Mouse (Mus musculus) forebrain, embryonic 14.5 days (tissue): ENCODE measurements around the gene Mutyh. TPM values are rescaled to one million over a fixed set of nuclear protein-coding genes. Genes with fewer than 3 reads are reported as not detected.
A peak's percentile ranks its signal among the peaks of the same experiment; 100 is the strongest.

ENCODE experiments used
- ATAC-seq: fragments of 200-750 bp; cut with Nextera tagmentation; 2 replicates; pipeline ENCODE4 v1.8.0; 2017; ENCODE audit warnings: mild to moderate bottlenecking, moderate library complexity
- DNase-seq: peaks from one replicate; pipeline ENCODE4 v3.0.0-alpha.2; 2015; ENCODE audit warnings: low spot score
- H3K27ac ChIP-seq: fragments of 300-500 bp; sonication (generic); 2 replicates; pipeline ENCODE4 v1.5.1; 2014; ENCODE audit warnings: low read depth, mild to moderate bottlenecking, control low read depth, low read length, moderate library complexity
- H3K27me3 ChIP-seq: fragments of 300-500 bp; sonication (generic); replicated peaks from 2 replicates; pipeline ENCODE4 v1.6.1; 2014; ENCODE audit warnings: low read length, control low read depth, mixed read lengths; ENCODE audit not compliant: control insufficient read depth, insufficient read depth
- H3K36me3 ChIP-seq: fragments of 300-500 bp; sonication (generic); 2 replicates; pipeline ENCODE4 v1.6.1; 2014; ENCODE audit warnings: low read length, control low read depth; ENCODE audit not compliant: control insufficient read depth, insufficient read depth
- H3K4me1 ChIP-seq: fragments of 300-500 bp; sonication (generic); 2 replicates; pipeline ENCODE4 v1.6.1; 2014; ENCODE audit warnings: antibody characterized with exemption, low read length, control low read depth; ENCODE audit not compliant: control insufficient read depth, insufficient read depth
- H3K4me2 ChIP-seq: fragments of 300-500 bp; sonication (generic); 2 replicates; pipeline ENCODE4 v1.6.1; 2014; ENCODE audit warnings: mild to moderate bottlenecking, control low read depth, low read length
- H3K4me3 ChIP-seq: fragments of 300-500 bp; sonication (generic); 2 replicates; pipeline ENCODE4 v1.5.1; 2014; ENCODE audit warnings: low read depth, low read length, control low read depth
- H3K9ac ChIP-seq: fragments of 300-500 bp; sonication (generic); 2 replicates; pipeline ENCODE4 v1.6.1; 2014; ENCODE audit warnings: mild to moderate bottlenecking, low read length, control low read depth, moderate library complexity
- H3K9me3 ChIP-seq: fragments of 300-500 bp; sonication (generic); replicated peaks from 2 replicates; pipeline ENCODE4 v1.6.1; 2016; ENCODE audit warnings: low read length, control low read depth, mixed read lengths; ENCODE audit not compliant: control insufficient read depth
- WGBS: fragments of 180-500 bp; shearing (Covaris S2); extraction: QIAGEN DNeasy Blood & Tissue Kit; methylation state at CpG from one replicate; pipeline ENCODE4 v1.1.7; 2014; 5-methylcytosine and 5-hydroxymethylcytosine counted together
- polyA plus RNA-seq: library from polyadenylated mRNA; unstranded; fragments of >200 nt; fragmentation: Nextera tagmentation; extraction: Ambion mirVana; gene quantifications from 2 replicates; pipeline ENCODE4 v1.2.1, GENCODE M21; 2014

Mutyh gene
- polyA plus RNA-seq, 1 experiment from 2014 or later, result 8.0 TPM

DNA sequence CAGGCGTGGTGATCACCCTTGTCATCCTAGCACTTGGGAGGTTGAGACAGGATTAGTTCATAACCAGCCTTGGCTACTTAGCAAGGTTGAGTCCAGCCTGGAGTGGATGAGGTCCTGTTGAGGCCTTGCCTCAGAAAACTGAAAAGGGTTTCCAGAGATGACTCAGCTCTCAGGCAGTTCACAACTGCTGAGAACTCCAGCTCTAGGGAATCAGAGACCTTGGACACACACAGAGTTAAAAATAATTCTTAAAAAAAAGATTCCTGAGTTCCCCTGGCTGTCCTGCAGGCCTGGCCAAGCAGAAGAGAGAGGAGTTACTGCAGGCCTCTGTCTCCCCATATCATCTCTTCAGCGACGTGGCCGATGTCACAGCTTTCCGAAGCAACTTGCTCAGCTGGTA, 7.8 kb downstream of the Mutyh start:
- H3K27me3 ChIP-seq, result peaks cover 5% of the 10 kb centered on the region
- no peak overlapping the region for H3K4me3 ChIP-seq
- DNase-seq (no peak), ATAC-seq (no peak)
- 92% methylated on average over 5 of the region's 5 CpGs for WGBS
- H3K4me2 ChIP-seq, result no peak overlapping the region
- H3K27ac ChIP-seq, result no peak overlapping the region
- H3K36me3 ChIP-seq, result peaks cover 7% of the 10 kb centered on the region; the same call in 1 of the 2 replicates
- no peaks in the 10 kb centered on the region for H3K4me1 ChIP-seq
- no peaks in the 10 kb centered on the region for H3K9me3 ChIP-seq
- H3K9ac ChIP-seq, result no peak overlapping the region

- H3K4me2 ChIP-seq, result no peak overlapping the region
- H3K9ac ChIP-seq, result no peak overlapping the region
- no peak overlapping the region for H3K4me3 ChIP-seq
- no peaks in the 10 kb centered on the region for H3K9me3 ChIP-seq
- 88% methylated on average over 6 of the region's 6 CpGs for WGBS
- DNase-seq, result no peak
- H3K4me1 ChIP-seq, result peaks cover 10% of the 10 kb centered on the region
- peaks cover 7% of the 10 kb centered on the region; the same call in 1 of the 2 replicates for H3K36me3 ChIP-seq
- H3K27me3 ChIP-seq, result peaks cover 10% of the 10 kb centered on the region
- no peak overlapping the region for H3K27ac ChIP-seq
- no peak for ATAC-seq
These were observed 10.0 kb downstream of the Mutyh start for GRCm38 (mm10) chr4:116817486-116817885.

GRCm38 (mm10) chr4:116819968-116820901, 12.7 kb downstream of the Mutyh start:
- Histone ChIP-seq H3K4me3 (peak overlapping the region; percentile 37), H3K4me1 (peaks cover 17% of the 10 kb centered on the region), H3K9me3 (no peaks in the 10 kb centered on the region), H3K27ac (no peak overlapping the region), H3K9ac (peak overlapping the region; percentile 58), H3K27me3 (peaks cover 10% of the 10 kb centered on the region), H3K36me3 (peaks cover 7% of the 10 kb centered on the region; the same call in 1 of the 2 replicates), H3K4me2 (peak overlapping the region; percentile 75)
- ATAC-seq, result no peak
- no peak for DNase-seq
- 22% methylated on average over 32 of the region's 32 CpGs for WGBS

- DNase-seq (peak; percentile 62), ATAC-seq (peak; percentile 72)
- Histone ChIP-seq H3K27ac (no peak overlapping the region), H3K4me1 (peaks cover 20% of the 10 kb centered on the region), H3K4me2 (peak overlapping the region; percentile 75), H3K4me3 (peak overlapping the region; percentile 37), H3K9ac (peak overlapping the region; percentile 58), H3K27me3 (peaks cover 10% of the 10 kb centered on the region), H3K36me3 (peaks cover 7% of the 10 kb centered on the region; the same call in 1 of the 2 replicates), H3K9me3 (no peaks in the 10 kb centered on the region)
- under 1% methylated on average over 49 of the region's 51 CpGs for whole genome bisulfite sequencing
These were observed 13.6 kb downstream of the Mutyh start for GRCm38 (mm10) chr4:116820902-116821693.

DNA sequence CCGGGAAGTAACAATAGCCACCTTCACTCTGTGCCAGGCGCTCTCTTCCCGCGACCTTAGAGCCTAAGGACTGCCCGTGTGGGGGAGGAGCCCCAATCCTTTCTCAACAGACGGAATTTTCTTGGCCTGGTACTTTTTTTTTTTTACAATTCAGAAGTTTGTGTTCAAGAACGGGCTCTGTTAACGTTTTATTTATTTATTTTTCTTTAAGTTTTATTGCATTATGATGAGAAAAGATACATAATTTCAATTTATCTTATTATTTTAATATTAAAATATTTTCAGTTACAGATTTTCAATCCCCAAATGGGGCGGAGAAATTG, 14.1 kb downstream of the Mutyh start, which contains the start of gene Hpdl:
Gene Hpdl, minus strand, starts transcription at position 14 of the 323 bp plus-strand sequence.
- H3K27me3 ChIP-seq, result peaks cover 10% of the 10 kb centered on the region
- 14% methylated on average over 9 of the region's 9 CpGs for WGBS
- H3K27ac ChIP-seq, result no peak within 1 kb of the TSS
- H3K36me3 ChIP-seq, result peaks cover 3% of the 10 kb centered on the region; the same call in 1 of the 2 replicates
- H3K4me2 ChIP-seq, result peak within 1 kb of the TSS; percentile 75
- peak within 1 kb of the TSS; percentile 37 for H3K4me3 ChIP-seq
- ATAC-seq (peak; percentile 22; the same call in 1 of the 2 replicates), DNase-seq (no peak)
- peak within 1 kb of the TSS; percentile 58 for H3K9ac ChIP-seq
- no peaks in the 10 kb centered on the region for H3K9me3 ChIP-seq
- peaks cover 20% of the 10 kb centered on the region for H3K4me1 ChIP-seq

DNA sequence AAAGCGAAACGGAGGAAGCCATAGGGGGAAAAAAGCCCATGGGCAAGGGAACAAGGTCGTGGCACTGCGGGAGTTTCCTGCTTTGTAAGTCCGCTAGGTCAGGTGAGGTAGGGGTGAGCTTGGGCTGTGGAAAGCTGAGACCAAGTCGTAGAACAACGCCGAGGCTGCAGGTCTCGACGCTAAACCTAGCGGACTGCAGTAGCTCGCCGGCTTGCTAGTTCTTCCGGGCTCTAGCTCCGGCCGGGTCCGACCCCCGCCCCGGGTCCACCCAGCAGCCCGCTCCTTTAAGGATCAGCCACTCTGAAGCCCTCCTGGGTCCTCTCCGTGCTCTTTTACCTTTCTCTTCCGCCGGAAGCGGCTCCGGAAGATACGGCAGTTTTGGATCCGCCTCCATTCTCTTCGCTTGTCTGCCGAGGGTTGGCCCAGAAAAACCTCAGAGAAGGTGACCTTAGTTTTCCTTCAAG, 17.1 kb downstream of the Mutyh start:
- H3K4me3 ChIP-seq, result peak overlapping the region; percentile 50
- WGBS, result under 1% methylated on average over 29 of the region's 29 CpGs
- no peaks in the 10 kb centered on the region for H3K9me3 ChIP-seq
- H3K4me2 ChIP-seq, result peak overlapping the region; percentile 78
- no peaks in the 10 kb centered on the region for H3K36me3 ChIP-seq
- peak overlapping the region; percentile 39; the same call in 1 of the 2 replicates for H3K27ac ChIP-seq
- DNase-seq (peak; percentile 79), ATAC-seq (peak; percentile 32)
- peak overlapping the region; percentile 81 for H3K9ac ChIP-seq
- peaks cover 10% of the 10 kb centered on the region for H3K27me3 ChIP-seq
- H3K4me1 ChIP-seq, result peaks cover 21% of the 10 kb centered on the region

DNA sequence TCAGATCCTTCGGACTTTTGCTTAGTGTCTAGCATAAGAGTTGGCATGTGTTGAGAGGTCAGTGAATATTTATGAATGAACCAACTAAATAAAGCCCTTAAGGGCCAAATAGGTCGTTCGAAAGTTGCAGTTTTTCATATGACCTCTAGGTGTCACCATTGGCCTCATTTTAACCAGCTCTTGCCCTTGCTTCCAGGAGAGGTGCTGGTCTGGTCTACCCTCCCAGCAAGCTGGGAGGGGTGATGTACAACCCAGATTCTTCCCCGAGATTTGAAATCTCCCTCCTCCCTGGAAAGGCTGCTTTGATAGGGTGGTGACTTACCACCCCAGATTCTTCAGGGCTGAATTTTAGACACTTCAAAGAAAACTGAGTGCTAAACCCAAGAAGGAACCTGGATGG, 20.3 kb downstream of the Mutyh start:
- Histone ChIP-seq H3K4me2 (no peak overlapping the region), H3K4me1 (peaks cover 18% of the 10 kb centered on the region), H3K27me3 (no peaks in the 10 kb centered on the region), H3K9ac (no peak overlapping the region), H3K9me3 (no peaks in the 10 kb centered on the region), H3K4me3 (no peak overlapping the region), H3K36me3 (no peaks in the 10 kb centered on the region), H3K27ac (no peak overlapping the region)
- WGBS, result 1% methylated on average over 4 of the region's 4 CpGs
- ATAC-seq (peak; percentile 53), DNase-seq (peak; percentile 89)

DNA sequence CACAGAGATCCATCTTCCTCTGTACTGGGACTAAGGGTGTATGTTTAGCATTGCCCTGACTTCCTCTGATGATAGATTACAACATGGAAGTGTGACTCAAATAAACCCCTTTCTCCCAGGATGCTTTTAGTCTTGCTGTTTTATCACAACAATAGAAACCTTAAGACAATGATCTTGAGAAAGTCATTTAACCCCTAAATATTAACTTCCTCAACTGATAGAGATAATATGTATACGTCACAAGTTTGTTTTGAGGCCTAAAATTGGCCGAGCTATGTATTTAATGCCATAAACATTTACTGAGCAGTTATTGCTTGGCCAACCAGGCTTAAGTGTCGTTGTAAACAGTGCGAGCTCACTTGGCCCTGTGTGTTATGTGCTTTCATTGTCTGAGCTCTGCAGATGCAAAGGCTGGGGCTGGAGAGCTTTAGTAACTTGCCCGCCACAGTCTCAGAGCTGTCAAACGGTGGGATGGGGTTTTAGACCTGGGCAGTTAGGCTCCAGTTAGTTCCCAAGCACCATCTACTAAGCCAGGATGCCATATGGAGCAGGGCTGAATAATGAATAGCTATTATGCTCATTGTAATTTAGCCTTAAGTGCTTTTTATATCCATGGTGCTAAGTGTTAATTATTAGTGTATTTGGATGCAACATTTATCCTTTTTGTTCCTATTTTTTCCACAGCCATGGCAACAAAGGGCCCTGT, 22.0 kb downstream of the Mutyh start:
- H3K9ac ChIP-seq, result peak overlapping the region; percentile 45; the same call in 1 of the 2 replicates
- no peaks in the 10 kb centered on the region for H3K27me3 ChIP-seq
- peak overlapping the region; percentile 76 for H3K27ac ChIP-seq
- no peaks in the 10 kb centered on the region for H3K36me3 ChIP-seq
- H3K4me1 ChIP-seq, result peaks cover 15% of the 10 kb centered on the region
- DNase-seq (peak; percentile 63), ATAC-seq (peak; percentile 73)
- no peak overlapping the region for H3K4me3 ChIP-seq
- 27% methylated on average over 6 of the region's 6 CpGs for WGBS
- no peak overlapping the region for H3K4me2 ChIP-seq
- no peaks in the 10 kb centered on the region for H3K9me3 ChIP-seq
